Mouse (Mus musculus): ENCODE results near the gene Tmem269.

Gene Tmem269

DNA sequence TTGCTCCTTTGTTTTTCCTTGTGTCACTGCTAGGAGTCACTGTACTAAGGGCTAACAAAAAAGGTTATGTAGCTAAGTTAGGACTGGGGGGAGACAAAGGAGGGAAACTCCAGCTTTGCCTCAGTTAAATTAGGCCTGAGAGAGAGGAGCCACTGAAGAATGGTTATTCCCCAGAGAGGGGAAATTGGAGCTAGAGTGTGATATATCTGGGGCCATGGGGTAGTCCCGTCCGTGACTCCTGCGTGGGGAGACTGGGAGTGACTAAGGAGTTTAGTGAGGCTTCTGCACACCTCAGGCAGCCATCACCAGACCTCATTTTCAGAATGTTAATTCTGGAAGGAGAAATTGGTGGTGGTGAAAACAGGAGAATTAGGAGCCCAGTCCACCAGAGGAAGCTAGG, 16.3 kb upstream of the Tmem269 start:
- no peak for DNase-seq

DNA sequence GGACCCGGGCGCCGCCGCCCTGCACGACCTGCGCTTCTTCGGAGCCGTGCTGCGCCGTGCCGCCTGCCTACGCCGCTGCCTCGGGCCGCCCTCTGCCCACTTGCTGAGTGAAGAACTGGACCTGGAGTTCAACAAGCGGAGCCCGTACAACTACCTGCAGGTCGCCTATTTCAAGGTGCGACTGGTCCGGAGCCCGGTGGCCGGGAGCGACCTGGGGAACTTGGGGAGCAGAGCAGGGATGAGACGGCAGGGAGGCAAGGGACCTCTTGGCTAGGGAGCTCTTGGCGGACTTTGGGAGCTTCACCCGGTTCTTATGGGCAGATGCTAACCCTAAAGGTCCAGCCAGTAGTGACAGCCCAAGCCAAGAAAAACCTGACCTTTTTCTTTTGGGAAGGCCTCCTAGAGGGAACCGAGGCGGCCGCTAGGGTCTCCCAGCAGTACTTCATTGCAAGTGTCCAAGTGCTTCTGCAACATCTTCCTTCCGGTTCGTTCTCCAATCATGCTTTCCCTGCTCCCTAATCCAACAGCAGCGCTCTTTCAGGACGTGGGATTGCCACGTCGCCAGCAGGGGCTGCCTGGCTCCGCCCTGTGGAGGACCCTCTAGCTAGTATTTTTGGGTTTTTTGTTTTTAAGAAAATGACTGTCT, 15.4 kb upstream of the Tmem269 start:
- peak; percentile 96 for DNase-seq

DNA sequence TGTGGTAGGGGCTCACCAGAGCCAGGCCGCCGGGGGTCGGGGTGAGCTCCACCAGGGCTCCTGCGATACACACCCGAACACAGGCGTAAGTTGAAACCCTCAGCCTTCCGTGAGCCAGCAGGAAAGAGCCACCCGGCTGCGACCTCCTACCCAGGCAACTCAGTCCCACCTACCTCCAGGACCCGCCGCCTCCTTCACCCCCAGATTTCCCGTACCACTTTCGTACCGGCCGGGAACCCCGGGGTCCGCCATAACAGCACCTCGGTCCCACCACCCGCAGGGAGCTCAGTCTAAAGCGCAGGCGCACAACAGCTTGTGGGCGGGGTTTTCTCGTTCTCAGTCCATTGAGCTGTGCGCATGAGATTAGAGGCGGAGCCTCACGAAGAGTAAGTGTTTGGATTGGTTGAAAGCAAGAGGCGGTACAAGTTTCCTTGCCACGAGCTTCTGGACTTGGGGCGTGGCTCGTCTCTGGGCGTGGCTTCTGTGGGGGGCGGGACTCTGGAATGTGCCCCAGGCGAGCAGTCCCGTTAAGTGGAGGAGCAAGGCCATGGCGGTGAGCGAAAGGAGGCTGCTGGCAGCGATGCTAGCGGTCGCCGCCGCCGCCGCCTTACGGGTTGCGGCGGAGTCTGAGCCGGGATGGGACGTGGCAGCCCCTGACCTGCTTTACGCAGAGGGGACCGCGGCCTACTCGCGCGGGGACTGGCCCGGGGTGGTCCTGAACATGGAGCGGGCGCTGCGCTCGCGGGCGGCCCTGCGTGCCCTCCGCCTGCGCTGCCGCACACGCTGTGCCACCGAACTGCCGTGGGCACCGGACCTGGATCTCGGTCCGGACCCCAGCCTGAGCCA, 14.6 kb upstream of the Tmem269 start, which contains the start of the genes AU022252 and P3h1:
Gene AU022252, minus strand, starts transcription at position 303 of the 846 bp plus-strand sequence.
Gene P3h1, plus strand, starts transcription at position 506 of the 846 bp plus-strand sequence.
- peak; percentile 100 for DNase-seq

- no peak for DNase-seq
These were observed 8.7 kb upstream of the Tmem269 start for GRCm38 (mm10) chr4:119226751-119227150.

GRCm38 (mm10) chr4:119225719-119226118, 7.7 kb upstream of the Tmem269 start:
- no peak for DNase-seq

- no peak for DNase-seq
These were observed 6.5 kb upstream of the Tmem269 start for GRCm38 (mm10) chr4:119224534-119224933.

- DNase-seq: no peak
These were observed 5.7 kb upstream of the Tmem269 start for GRCm38 (mm10) chr4:119223696-119224095.

DNA sequence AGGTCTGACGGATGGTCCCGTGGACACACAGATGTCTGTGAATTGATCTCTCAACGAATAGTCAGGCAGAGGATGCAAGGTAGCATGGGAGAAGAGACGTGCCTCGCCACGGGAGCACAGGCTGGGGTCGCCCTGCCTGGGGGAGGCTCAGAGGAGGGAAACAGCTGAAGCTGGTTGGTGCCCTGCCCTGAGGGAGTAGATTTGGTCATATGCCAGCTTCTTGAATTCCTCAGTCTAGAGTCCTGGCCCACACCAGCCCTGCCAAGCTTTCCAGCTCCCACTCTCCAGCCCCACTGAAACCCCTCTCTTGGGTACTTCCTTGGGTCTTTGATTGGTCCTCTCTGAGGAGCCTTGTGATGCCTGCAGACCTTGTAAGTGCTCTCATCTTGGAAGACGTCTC, 1.4 kb downstream of the Tmem269 start:
- no peak for DNase-seq

GRCm38 (mm10) chr4:119204672-119205071, 13.3 kb downstream of the Tmem269 start:
- no peak for DNase-seq

GRCm38 (mm10) chr4:119198105-119198504, 19.9 kb downstream of the Tmem269 start:
- DNase-seq: no peak

DNA sequence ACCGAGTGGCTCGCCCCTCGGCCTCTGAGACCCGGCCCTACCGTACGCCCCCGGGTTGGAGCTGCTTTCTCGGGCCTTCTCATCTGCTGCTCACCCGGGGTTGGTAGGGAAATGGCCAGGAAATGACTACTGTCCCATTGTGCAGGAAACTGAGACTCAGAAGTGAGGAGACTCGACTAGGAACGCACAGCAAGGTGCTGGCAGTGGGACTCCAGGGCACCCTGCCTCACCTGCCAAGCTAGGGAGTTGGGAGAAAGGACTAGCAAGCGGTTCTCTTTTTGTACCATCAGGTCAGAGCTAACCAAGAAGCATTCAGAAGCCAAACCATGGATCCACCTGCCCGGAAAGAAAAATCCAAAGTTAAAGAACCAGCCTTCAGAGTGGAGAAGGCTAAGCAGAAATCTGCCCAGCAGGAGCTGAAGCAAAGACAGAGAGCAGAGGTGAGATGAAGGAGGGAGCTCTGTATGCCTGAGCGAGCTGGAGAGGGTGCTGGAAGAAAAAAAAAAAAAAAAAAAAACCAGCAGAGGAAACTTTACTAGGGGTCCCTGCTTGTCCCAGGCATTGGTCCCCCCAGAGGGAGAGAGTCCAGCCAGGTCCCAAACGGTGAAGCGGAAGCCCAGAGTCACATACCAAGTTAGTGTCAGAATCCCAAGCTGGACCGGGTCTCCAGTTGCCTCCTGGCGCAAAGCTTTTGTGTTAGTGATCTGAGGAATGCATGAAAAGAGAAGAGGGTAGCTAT, 22.3 kb downstream of the Tmem269 start:
- no peak for DNase-seq

DNA sequence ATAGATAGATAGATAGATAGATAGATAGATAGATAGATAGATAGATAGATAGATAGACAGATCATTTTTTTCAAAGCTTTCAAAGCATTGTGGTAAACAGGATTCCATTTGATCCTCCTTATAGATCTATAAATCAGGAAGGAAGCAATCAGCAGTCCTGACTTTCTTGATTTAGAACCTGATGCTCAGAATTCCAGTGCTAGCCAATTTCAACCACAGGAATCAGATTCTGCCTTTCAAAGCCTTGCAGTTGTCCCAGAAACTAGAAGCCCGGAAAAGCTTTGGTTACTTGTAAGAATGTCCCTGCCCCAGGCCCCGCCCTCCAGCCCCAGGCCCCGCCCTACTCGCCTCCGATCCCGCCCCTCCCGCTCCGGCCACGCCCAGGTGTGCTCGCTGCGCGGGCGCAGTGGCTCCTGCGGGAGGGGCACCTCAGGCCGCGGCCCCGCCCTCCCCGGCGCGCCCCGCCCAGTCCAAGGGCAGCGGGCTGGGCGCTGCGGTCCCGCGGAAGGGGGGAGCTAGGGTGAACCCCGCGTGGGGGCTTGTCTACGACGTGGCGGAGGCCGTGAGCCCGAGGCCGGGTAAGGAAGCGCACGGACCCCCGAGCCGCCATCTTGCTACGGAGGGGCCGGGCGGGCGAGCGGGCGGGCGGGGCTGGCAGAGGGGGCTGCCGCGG, 23.0 kb downstream of the Tmem269 start, which contains the start of gene Svbp:
Gene Svbp, plus strand, starts transcription at position 398 of the 673 bp plus-strand sequence.
- peak; percentile 99 for DNase-seq

GRCm38 (mm10) chr4:119192757-119193156, 25.3 kb downstream of the Tmem269 start:
- DNase-seq: no peak

GRCm38 (mm10) chr4:119191273-119191672, 26.7 kb downstream of the Tmem269 start:
- no peak for DNase-seq

- DNase-seq: no peak
These were observed 27.4 kb downstream of the Tmem269 start for GRCm38 (mm10) chr4:119190618-119191017.

DNA sequence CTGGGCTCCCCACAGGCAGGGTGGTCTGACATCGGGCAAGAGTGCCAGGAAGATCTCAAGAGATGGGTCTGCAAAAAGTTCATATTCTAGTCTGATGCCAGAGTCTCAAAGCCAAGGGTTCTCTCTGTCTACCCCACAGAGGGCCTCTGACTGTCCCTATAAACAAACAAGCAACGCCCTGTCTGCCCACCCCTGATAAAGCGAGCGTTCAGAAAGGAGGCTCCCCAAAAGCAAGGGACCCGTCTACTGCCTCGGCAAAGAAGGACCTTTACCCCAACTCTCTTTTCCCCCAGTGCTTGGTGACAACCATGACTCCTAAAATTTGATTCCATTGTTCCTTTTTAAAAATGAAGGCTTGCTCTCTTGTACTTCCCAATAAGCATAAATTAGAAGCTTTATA, 28.2 kb downstream of the Tmem269 start, which contains the start of gene Ermap:
Gene Ermap, minus strand, starts transcription at position 148 of the 400 bp plus-strand sequence.
- no peak for DNase-seq

GRCm38 (mm10) chr4:119189392-119189791, 28.6 kb downstream of the Tmem269 start:
- no peak for DNase-seq

GRCm38 (mm10) chr4:119188060-119188785, 29.8 kb downstream of the Tmem269 start:
- peak; percentile 87 for DNase-seq

- peak; percentile 83 for DNase-seq
These were observed 32.2 kb downstream of the Tmem269 start for GRCm38 (mm10) chr4:119185771-119186170.

- DNase-seq: no peak
These were observed 34.5 kb downstream of the Tmem269 start for GRCm38 (mm10) chr4:119183525-119183924.

DNA sequence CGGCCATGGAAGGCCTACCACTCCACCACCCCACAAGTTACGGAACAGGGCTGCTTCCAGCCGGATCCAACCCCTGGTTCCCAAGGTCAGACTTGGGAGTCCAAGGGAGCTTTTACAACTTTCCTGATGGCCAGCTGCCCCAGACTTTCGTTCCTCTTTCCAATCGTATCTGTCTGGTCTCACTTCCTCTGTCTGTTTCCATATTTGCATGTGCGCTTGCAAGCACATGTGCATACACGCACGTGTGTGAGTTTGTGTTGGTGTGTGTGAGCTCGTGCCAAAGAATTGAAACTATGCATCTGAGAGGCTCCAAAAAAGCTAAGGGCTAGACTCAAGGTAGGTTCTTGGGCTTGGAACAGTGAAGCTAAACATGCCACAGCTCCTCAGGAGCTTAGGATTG, 36.6 kb downstream of the Tmem269 start:
- DNase-seq: peak; percentile 94
